Mouse (Mus musculus) ovary, postnatal 14 days (tissue): ENCODE results near the gene Cfap69.
"Not testable (repeated sequence)": the region's sequence is repeated elsewhere in the genome, so short reads cannot be mapped to it uniquely, and the experiment has no call there.

ENCODE experiments used
- DNase-seq: peaks from one replicate; pipeline ENCODE4 v3.0.0; 2022; ENCODE audit warnings: low spot score

Gene Cfap69

DNA sequence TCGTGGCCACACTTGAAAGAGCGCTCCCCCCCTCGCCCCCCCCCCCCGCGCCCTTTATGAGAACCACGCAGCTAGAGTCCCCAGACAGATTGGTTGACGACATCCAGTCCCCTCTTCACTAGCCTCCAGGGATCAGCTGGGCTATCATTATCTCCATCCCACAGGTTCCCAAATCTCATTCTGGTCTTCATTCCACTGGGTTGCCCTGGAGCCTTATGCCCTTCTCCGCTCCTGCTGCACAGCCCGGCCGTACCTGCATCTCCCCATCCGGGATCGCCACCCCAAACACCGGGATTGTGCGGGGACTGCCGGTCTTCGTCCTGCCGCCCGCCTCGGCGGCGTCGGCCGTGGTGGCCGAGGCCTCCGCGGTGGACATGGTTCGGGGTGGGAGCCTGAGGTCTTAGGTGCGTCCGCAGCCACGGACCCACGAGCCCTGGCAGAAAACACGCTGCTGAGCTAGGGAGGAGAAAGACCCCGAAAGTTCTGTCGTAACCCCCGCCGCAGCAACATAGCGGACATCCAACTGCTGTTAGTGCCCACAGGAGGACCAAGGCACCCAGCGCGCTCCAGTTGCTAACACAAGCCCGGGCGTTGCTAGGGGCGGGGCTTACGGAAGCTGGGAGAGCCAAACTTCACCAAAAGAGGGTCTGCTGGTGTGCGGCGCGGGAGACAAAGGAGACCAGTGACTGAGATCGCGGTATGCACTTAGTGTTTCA is at the start of gene Cfap69:
Gene Cfap69 (minus strand): TSS at position 585 of the 716 bp plus-strand sequence.
- peak; percentile 77 for DNase-seq

DNA sequence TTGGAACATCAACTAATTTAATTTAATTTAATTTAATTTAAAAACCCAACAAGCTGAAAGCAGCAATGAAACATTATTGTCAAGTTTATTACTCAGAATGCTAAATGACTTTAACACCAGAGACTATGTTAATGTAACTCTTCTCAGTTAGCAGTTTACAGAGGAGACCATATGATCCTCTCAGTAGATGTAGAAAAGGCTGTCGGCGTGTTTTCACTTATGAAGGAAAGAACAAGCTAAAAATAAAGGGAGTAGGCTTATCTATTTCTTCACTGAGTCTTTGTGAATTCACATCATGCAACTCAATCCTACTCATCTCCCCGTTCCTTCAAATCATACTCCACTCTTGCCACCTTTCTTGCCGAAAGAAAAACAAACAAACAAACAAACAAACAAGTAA is 47.0 kb upstream of the Cfap69 start:
- DNase-seq: no peak

DNA sequence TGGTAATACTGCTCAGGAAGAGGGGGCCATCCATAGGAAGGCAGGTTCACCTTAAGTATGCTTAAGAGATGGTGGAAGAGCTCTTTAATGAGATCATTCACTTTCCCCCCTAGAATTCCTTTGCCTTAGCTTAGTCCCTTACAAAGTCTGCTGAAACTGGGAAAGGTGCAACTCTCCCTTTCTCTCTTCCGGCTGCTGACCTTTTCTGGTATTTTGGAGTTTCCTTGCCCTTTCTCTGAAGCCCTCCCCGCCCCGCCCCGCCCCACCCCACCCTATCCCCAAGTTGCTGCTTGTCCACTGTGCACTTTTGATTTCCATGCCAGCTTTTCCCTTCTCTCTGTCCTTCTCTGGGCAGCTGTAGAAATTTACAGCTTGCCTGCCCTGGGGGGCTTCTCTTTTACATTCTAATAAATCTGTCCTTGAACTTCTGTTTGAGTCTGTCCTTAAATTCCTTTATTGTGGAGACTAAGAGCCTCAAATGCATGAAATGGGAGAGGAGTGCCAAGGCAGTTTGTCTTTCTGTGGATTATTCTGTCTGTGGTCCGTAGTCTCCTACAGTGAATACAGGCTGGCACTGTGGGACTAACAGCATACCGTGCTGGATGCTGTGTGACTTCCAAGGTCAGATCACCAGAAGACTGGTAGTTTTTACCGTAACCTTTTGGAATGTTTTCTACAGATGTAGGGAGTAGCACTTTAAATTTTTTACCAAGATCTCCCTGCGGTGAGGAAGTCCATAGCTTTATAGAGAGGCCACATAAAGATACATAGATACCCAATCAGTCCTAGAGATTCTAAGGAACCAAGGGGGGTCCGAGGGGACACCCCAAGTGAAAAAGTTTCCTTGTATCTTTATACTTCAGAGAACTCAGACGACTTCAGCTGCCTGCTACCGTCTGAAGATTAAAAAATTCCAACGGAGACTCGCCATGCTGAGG is 43.6 kb upstream of the Cfap69 start:
- no peak for DNase-seq

DNA sequence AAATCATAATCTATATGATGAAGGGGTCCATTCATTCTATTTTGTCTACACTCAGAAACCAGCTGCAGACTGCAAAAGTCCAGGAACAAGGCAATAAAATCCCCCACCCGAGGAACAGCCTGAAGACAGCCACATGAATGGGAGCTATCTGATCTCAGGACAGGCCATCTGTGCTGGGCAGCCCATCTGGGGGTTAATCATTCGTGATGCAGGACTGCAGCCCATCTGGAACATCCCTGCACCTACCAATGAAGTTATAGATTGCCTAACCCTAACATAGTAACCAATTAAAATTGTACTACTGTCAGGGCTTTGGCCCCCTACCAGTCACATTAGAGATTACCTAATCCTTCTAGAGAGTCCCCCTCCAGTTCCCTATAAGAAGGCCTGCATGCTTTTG is 41.0 kb upstream of the Cfap69 start:
- DNase-seq: no peak

DNA sequence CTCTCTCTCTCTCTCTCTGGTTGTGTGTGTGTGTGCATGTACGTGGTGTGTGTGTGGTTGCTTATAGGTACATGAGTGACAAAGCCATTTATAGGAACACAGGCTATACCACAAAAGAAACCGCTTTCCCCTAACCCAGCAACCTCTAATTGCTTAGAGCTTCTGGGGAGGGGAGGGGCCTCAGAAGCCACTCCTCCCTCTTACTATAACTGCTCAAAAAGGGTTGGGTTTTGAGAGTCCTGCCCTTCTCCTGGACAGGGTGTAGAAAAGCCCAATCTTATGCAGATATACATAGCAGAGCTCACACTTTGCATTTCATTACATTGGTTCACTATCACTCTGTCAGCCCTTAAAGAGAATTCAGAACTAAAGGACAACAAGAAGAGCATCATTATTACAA is 36.3 kb upstream of the Cfap69 start:
- DNase-seq: no peak

DNA sequence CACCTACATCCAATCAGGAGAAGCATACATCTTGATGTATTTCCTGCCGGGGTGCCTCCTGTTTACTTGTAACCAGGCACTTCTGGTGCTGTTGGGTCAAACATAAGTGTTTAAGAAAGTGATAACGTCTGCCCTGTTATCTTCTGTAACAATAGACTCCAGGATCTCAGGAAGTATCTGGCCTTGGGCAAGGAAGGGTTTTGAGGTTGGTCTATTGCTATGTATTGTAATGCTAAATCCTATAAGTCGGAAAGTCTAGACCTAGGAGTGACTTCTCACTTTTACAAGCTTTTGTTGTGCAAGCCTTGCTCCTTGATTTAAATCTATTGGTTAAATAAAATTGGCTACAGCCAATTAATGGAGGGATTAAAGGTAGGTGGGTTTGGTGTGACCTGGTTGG is 34.8 kb upstream of the Cfap69 start:
- DNase-seq: no peak

DNA sequence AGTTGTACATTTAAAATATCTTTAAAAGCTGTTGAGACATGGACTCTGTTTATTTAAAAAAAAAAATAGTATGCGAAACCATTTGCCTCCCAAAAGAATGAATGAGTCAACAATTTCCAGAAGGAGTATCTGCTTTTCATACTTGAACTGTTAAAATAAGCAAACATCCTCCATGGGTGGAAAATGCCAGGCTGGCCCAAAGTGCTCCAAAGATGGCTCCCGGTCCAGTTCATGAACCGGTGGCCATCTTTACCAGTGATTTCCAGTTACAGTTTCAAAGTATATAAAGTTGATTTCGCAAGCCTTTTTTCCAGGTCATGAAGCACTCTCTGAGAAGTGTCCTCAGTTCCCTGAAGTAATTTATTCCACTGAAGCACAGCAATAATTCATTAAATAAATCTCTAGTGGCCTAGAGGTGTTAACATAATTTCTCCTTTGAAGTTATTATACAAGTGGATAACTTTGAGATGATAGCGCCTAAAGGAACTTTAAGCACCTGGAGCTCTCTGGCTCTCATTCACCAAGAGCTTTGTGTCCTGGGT is 31.4 kb upstream of the Cfap69 start:
- no peak for DNase-seq

DNA sequence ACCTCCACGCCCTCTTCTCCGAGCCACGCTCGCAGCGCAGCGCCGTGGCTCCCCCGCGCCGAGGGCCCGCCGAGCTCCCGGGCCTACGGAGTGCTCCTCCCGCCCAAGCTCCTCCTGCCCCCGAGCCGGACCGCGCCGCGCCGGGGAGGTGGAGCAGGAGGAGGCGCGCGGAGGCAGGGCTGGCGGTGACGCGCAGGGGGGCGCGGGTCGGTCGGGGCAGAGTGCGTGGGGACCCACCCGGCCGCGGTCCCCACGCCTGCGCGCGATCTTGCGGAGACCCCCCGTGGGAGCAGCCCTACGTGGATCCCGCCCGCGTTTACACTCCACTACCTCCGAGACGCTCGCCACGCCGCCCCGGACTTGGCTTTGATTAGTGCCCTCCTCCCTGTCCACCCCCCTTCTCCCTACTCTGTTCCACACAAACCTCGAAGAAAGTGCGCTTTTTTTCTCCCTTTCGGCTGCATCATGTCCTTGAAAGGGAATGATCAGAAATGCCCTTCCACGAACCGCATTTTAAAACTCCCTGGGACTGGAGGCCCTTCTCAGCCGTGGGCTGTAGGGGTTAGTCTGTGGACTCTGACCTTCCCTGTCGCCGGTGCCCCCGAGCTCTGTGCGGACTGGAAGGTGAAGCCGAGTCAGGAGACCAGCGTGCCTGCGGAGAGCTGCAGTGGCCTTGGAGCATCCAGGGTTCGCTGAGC is 30.1 kb upstream of the Cfap69 start, which contains the start of gene Steap2:
Gene Steap2 (minus strand): TSS at position 623 of the 698 bp plus-strand sequence.
- DNase-seq: peak; percentile 18

DNA sequence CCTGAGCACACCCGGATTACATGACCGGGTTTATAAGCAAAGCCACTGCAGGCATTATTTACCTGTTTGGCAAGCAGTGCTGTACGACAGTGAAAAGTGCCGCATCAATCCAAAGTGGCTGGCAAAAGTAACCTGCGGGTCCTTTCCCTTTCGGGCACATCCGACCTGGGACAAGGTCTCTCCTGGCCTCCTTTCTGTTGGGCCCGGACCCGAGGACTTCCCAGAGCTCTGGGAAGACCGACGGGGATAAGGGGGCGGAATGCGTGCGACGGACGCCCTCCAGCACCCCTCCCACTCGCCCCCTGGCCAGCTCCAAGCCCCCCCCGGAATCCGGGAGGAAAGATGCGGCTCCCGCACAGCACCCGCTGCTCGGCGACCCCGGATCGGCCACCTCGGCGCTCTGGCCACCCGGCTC is 29.5 kb upstream of the Cfap69 start:
- peak; percentile 27 for DNase-seq

DNA sequence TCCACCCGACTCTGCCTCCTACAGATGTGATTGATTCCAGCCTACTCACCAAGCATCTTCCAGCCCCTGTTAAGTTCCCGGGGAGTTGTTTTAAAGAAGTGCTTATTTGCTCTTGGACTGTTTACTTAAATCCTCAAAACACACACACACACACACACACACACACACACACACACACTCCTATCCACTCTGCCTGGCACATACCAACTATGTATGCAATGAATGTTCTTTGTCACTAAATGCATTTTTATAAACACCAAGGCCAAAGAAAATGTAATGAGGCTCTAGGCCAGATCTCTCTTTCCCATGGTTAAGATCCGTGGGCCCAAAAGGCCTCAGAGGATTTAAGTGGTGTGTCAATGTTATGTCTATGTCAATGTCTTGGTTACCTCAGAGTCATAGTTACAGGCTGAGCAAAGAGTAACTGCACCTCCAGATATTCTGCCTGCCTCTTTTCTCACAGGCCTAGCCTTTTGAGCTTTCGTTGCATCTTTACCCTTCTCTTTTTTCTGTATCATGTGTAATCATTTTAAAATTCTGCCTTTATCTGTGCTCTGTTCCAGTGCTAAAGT is 28.2 kb upstream of the Cfap69 start:
- DNase-seq: no peak

DNA sequence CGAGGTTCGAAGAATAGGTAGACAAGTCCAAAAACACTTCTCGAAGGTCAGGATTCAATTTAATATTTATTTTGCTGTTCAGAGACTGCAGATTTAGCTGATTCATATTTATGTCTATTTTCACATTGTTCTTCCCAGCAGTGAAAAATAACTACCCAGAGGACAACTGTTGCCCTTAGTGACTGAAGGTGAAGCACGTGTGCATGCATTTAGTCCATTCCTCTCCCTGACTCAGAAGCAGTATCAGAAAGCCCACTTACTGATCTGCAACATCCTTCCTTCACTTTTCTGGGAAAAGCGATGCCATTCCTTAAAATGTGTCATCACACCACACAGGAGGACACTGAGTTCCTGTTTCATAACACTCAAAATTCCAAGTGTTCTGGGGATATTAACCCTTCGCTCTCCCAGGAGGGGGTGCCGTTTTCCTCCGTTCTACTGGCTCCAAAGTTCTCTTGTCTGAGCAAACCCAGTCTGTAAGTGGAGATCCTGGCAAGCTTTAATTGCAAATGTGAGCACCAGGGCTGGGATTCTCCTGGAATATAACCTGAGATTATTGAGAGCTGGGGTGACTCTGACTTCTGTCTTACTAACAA is 25.0 kb upstream of the Cfap69 start:
- no peak for DNase-seq

DNA sequence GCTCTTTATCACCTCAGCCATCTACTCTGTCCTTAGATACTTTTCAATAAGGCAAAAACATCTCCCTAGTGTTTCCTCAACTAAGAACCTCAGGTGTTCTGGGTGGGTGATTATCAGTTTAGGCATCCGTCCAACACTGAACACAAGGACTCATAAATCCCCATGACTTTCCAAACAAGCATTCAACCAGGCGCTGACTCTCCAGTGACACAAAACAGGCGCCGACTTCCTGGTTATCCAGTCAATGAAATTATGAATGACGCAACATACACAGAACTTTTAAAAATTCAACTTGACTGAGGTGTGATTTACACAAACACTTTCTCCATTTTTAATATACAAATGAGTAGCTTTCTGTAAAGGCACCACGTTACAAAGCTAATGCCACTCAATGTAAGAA is 24.2 kb upstream of the Cfap69 start:
- no peak for DNase-seq

DNA sequence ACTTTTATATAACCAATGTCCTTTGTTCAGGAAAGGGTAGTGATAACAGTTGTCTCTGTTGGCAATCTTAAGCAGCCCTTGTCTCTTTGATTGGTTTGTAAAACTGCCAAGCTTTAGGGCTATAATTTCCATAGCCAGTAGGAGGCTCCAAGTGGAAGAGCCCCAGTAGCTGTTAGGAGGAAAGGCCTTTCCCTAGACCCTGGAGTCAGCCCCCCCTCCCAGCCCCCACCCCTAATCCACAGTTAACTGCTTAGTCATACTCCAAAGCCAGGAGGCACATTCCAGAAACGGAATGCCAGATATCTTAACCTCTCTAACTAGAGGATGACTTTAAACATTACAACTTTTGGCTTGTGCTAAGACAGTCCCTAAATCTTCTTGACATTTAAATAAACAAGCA is 22.9 kb upstream of the Cfap69 start:
- no peak for DNase-seq

DNA sequence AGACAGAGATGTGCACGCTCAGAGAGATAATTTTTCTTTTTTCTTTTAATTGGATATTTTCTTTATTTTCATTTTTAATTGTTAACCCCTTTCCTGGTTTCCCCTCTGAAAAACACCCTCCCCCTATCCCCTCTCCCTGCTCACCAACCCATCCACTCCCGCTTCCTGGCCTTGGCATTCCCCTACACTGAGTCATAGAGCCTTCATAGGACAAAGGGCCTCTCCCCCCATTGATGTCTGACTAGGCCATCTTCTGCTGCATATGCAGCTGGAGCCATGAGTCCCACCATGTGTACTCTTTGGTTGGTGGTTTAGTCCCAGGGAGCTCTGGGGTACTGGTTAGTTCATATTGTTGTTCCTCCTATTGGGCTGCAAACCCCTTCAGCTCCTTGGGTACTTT is 20.9 kb upstream of the Cfap69 start:
- not testable (repeated sequence) for DNase-seq

DNA sequence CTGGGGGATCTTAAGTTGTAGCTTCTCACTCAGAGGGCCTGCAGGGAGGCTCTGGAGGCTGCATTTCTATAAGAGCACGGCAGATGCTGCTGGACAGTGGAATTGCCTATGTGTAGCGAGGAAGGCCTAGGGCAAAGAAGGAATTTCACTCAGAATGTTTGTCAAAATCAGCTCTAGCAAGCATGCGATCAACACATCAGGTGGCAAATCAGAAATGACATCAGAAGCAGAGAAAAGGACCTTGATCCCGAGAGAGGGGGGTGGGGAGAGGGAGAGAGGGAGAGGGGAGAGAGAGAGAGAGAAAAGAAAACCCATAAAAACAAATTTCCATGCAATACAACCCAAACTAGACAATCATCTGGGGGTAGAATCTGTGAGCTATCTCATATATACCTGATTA is 19.3 kb upstream of the Cfap69 start:
- no peak for DNase-seq

DNA sequence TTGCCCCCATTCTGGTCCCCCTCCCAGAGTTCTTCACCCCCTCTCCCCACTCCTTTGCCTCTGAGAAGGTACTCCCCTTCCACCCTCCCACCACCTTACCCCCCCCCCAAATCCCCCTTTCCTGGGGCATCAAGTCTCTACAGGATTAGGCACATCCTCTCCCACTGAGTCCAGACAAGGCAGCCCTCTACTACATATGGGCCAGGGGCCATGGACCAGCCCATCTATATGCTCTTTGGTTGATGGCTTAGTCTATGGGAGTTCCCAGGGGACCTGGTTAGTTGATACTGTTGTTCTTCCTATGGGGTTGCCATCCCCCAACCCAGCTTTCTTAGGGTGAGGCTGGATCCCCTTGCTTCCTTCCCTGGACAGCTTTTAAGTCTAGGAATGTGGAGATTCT is 15.4 kb upstream of the Cfap69 start:
- no peak for DNase-seq

DNA sequence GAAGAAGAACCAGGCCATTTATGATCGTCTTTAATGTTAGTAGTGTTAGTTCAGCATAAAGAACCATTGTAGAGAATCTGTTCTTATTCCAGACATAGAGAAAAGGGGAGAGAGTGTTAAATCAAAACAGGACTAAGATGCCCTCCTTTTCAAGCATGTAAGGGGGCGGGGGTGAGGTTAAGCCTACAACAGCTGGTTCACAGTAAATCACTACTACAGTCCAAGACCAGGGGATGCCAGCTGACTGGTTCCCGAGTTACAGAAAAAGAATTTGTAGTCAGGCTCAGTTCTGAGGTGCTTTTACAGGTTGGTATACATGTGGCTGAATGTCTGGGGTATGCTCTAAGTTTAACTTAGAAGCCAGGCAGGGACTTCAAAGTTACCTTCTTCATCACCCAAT is 12.0 kb upstream of the Cfap69 start:
- no peak for DNase-seq

DNA sequence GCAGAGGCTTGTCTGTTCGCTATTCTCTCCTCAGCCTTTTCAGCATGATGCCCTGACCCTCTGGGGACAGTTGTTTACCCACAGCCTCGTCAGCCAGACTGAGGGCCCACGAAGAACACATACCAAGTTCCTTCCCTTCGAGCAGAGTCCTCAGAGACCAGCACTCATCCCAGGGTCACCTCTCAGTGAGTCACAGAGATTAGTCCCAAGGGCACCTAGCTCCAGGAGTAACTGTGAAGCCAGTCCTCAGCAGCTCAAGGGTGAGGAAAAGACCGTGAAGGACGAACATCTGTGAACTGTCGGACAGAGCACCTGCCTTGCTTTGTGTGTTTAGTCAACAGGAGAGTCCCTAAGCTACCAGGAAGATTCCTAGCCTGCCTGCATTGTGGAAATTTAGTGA is 4.9 kb upstream of the Cfap69 start:
- no peak for DNase-seq

DNA sequence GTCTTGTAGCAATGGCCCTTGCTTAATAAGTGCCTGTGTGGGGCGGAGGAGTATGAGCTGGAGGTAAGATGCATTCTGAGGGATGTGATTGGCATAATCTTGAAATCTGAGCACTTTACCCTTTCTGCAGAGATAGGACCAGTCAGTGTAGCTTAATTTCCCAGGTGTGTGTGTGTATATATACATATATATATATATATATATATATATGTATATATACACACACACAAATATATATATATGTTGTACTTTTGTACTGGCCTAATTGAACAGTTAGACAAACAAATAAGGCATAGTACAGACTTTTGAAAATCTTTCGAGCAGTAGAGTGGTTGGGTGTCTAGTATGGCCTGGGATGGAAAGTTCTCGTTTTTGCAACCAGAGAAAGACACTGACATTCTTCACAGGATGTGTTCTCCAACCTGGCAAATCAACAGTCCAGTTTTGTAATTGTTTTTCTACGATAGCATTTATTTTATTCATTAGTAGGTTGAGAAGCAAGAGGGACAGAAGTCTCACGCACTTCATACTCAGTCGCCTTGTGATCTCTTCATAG is 410 bp upstream of the Cfap69 start:
- no peak for DNase-seq

DNA sequence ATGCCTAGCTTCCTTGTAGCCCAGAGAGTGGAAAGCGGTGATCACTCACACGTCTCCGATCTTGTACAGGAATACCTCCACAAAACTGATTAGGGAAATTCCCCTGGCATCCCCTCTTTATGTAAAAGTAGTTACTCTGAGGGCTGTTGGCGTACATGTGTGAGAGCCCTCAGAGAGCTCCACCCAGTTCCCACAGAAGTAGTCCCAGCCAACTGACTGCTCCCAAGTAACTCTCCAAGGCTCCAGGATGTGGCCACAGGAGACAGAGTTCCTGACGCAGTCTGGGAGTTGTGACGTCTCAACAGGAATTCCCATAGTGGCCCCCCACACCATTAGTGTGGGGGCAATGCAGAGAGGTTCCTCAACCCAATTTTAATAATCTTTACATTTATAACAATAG is 982 bp downstream of the Cfap69 start:
- no peak for DNase-seq

DNA sequence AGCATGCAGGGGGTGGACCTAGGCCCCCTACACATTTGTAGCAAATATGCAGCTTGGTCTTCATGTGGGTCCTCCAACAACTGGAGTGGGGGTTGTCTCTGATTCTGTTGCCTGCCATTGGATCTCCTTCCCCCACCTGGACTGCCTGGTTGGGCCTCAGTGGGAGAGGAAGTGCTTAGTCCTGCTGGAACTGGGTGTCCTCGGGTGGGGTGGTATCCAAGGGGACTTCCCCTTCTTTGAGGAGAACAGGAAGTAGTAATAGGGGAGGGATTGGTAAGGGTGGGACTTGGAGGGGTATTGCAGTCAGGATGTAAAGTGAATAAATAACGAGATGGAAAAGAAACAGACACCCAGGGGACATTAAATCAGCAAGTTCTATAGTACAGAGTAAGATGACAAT is 5.4 kb downstream of the Cfap69 start:
- no peak for DNase-seq
